Mouse (Mus musculus): ENCODE data around the gene Vmp1. TPM values are rescaled to one million over a fixed set of nuclear protein-coding genes. Genes with fewer than 3 reads are reported as not detected.

The Vmp1 gene
- polyA plus RNA-seq, 1 experiment from 2014 or later, result 90.1 TPM

GRCm38 (mm10) chr11:86649542-86649941, 34.1 kb downstream of the Vmp1 start:
- 59% methylated on average over 1 of the region's 1 CpGs for WGBS
- H3K9me3 ChIP-seq, result no peaks in the 10 kb centered on the region
- ATAC-seq (ENCODE audit: insufficient number of reproducible peaks, low FRiP score, low TSS enrichment, low read depth), result no peak

GRCm38 (mm10) chr11:86647706-86648447, 35.8 kb downstream of the Vmp1 start:
- Histone ChIP-seq H3K36me3 (0 out of 2 replicates have a peak, but pooled peaks cover 7% of the 10 kb centered on the region), H3K27me3 (no peaks in the 10 kb centered on the region), H3K4me2 (no peak overlapping the region), H3K4me3 (no peak overlapping the region), H3K9ac (no peak overlapping the region), H3K4me1 (peaks cover 4% of the 10 kb centered on the region; the same call in 1 of the 2 replicates), H3K27ac (peak overlapping the region; percentile 18; the same call in 1 of the 2 replicates), H3K9me3 (no peaks in the 10 kb centered on the region)
- 62% methylated on average over 15 of the region's 15 CpGs for WGBS
- ATAC-seq (ENCODE audit: insufficient number of reproducible peaks, low FRiP score, low TSS enrichment, low read depth), result no peak

More at GRCm38 (mm10) chr11:86649542-86649941, 34.1 kb downstream of the Vmp1 start:
- no peaks in the 10 kb centered on the region for H3K36me3 ChIP-seq
- no peaks in the 10 kb centered on the region for H3K27me3 ChIP-seq
- H3K4me2 ChIP-seq, result no peak overlapping the region
- H3K4me3 ChIP-seq, result no peak overlapping the region
- no peak overlapping the region for H3K27ac ChIP-seq
- no peak overlapping the region for H3K9ac ChIP-seq
- H3K4me1 ChIP-seq, result peaks cover 4% of the 10 kb centered on the region; the same call in 1 of the 2 replicates

GRCm38 (mm10) chr11:86646885-86647459, 36.7 kb downstream of the Vmp1 start:
- Histone ChIP-seq H3K9ac (no peak overlapping the region), H3K36me3 (0 out of 2 replicates have a peak, but pooled peaks cover 7% of the 10 kb centered on the region), H3K9me3 (no peaks in the 10 kb centered on the region), H3K4me2 (no peak overlapping the region), H3K4me1 (peaks cover 4% of the 10 kb centered on the region; the same call in 1 of the 2 replicates), H3K27ac (no peak overlapping the region), H3K4me3 (no peak overlapping the region), H3K27me3 (no peaks in the 10 kb centered on the region)
- WGBS, result 80% methylated on average over 3 of the region's 3 CpGs
- ATAC-seq (ENCODE audit: insufficient number of reproducible peaks, low FRiP score, low TSS enrichment, low read depth), result no peak

GRCm38 (mm10) chr11:86646136-86646834, 37.4 kb downstream of the Vmp1 start:
- Histone ChIP-seq H3K9me3 (no peaks in the 10 kb centered on the region), H3K4me2 (no peak overlapping the region), H3K4me3 (no peak overlapping the region), H3K27ac (peak overlapping the region; percentile 43; the same call in 1 of the 2 replicates), H3K27me3 (no peaks in the 10 kb centered on the region), H3K4me1 (peaks cover 4% of the 10 kb centered on the region; the same call in 1 of the 2 replicates), H3K9ac (no peak overlapping the region), H3K36me3 (0 out of 2 replicates have a peak, but pooled peaks cover 7% of the 10 kb centered on the region)
- WGBS, result 55% methylated on average over 7 of the region's 7 CpGs
- ATAC-seq (ENCODE audit: insufficient number of reproducible peaks, low FRiP score, low TSS enrichment, low read depth), result no peak

- Histone ChIP-seq H3K4me2 (no peak overlapping the region), H3K4me3 (no peak overlapping the region), H3K9ac (no peak overlapping the region), H3K9me3 (no peaks in the 10 kb centered on the region), H3K27me3 (no peaks in the 10 kb centered on the region), H3K36me3 (0 out of 2 replicates have a peak, but pooled peaks cover 7% of the 10 kb centered on the region), H3K27ac (no peak overlapping the region), H3K4me1 (peaks cover 4% of the 10 kb centered on the region; the same call in 1 of the 2 replicates)
- no peak for ATAC-seq (ENCODE audit: insufficient number of reproducible peaks, low FRiP score, low TSS enrichment, low read depth)
- WGBS, result 94% methylated on average over 4 of the region's 4 CpGs
These were observed 39.1 kb downstream of the Vmp1 start for GRCm38 (mm10) chr11:86644553-86644952.

- Histone ChIP-seq H3K4me3 (no peak overlapping the region), H3K27me3 (no peaks in the 10 kb centered on the region), H3K27ac (no peak overlapping the region), H3K4me2 (no peak overlapping the region), H3K9ac (no peak overlapping the region), H3K36me3 (0 out of 2 replicates have a peak, but pooled peaks cover 7% of the 10 kb centered on the region), H3K9me3 (no peaks in the 10 kb centered on the region), H3K4me1 (peaks cover 4% of the 10 kb centered on the region; the same call in 1 of the 2 replicates)
- ATAC-seq (ENCODE audit: insufficient number of reproducible peaks, low FRiP score, low TSS enrichment, low read depth), result no peak
- 51% methylated on average over 4 of the region's 4 CpGs for WGBS
These were observed 41.9 kb downstream of the Vmp1 start for GRCm38 (mm10) chr11:86641714-86642113.

- no peak for ATAC-seq (ENCODE audit: insufficient number of reproducible peaks, low FRiP score, low TSS enrichment, low read depth)
- no peak overlapping the region for H3K4me3 ChIP-seq
- H3K4me2 ChIP-seq, result no peak overlapping the region
- no peaks in the 10 kb centered on the region for H3K4me1 ChIP-seq
- no peak overlapping the region for H3K27ac ChIP-seq
- 68% methylated on average over 2 of the region's 2 CpGs for WGBS
- H3K36me3 ChIP-seq, result peaks cover 5% of the 10 kb centered on the region; the same call in 1 of the 2 replicates
- H3K9me3 ChIP-seq, result no peaks in the 10 kb centered on the region
- no peaks in the 10 kb centered on the region for H3K27me3 ChIP-seq
- H3K9ac ChIP-seq, result no peak overlapping the region
These were observed 45.9 kb downstream of the Vmp1 start for GRCm38 (mm10) chr11:86637697-86638096.

- WGBS, result 86% methylated on average over 6 of the region's 6 CpGs
- Histone ChIP-seq H3K9ac (no peak overlapping the region), H3K27ac (no peak overlapping the region), H3K4me2 (no peak overlapping the region), H3K36me3 (peaks cover 11% of the 10 kb centered on the region; the same call in 1 of the 2 replicates), H3K27me3 (no peaks in the 10 kb centered on the region), H3K4me1 (no peaks in the 10 kb centered on the region), H3K4me3 (no peak overlapping the region), H3K9me3 (no peaks in the 10 kb centered on the region)
- no peak for ATAC-seq (ENCODE audit: insufficient number of reproducible peaks, low FRiP score, low TSS enrichment, low read depth)
These were observed 49.2 kb downstream of the Vmp1 start for GRCm38 (mm10) chr11:86634396-86634795.

- Histone ChIP-seq H3K4me1 (no peaks in the 10 kb centered on the region), H3K9me3 (no peaks in the 10 kb centered on the region), H3K9ac (no peak overlapping the region), H3K27ac (no peak overlapping the region), H3K4me2 (no peak overlapping the region), H3K36me3 (peaks cover 10% of the 10 kb centered on the region; the same call in 1 of the 2 replicates), H3K27me3 (no peaks in the 10 kb centered on the region), H3K4me3 (no peak overlapping the region)
- no peak for ATAC-seq (ENCODE audit: insufficient number of reproducible peaks, low FRiP score, low TSS enrichment, low read depth)
- WGBS, result 88% methylated on average over 7 of the region's 7 CpGs
These were observed 53.7 kb downstream of the Vmp1 start for GRCm38 (mm10) chr11:86629941-86630340.

GRCm38 (mm10) chr11:86629445-86629844, 54.2 kb downstream of the Vmp1 start:
- H3K36me3 ChIP-seq, result 0 out of 2 replicates have a peak, but pooled peaks cover 7% of the 10 kb centered on the region
- H3K9me3 ChIP-seq, result no peaks in the 10 kb centered on the region
- H3K4me1 ChIP-seq, result no peaks in the 10 kb centered on the region
- no peak overlapping the region for H3K4me3 ChIP-seq
- no peak overlapping the region for H3K4me2 ChIP-seq
- ATAC-seq (ENCODE audit: insufficient number of reproducible peaks, low FRiP score, low TSS enrichment, low read depth), result no peak
- WGBS, result 82% methylated on average over 3 of the region's 3 CpGs
- H3K27me3 ChIP-seq, result no peaks in the 10 kb centered on the region
- no peak overlapping the region for H3K27ac ChIP-seq
- H3K9ac ChIP-seq, result no peak overlapping the region

- Histone ChIP-seq H3K9ac (no peak overlapping the region), H3K36me3 (0 out of 2 replicates have a peak, but pooled peaks cover 7% of the 10 kb centered on the region), H3K4me3 (no peak overlapping the region), H3K9me3 (no peaks in the 10 kb centered on the region), H3K4me1 (no peaks in the 10 kb centered on the region), H3K27me3 (no peaks in the 10 kb centered on the region), H3K4me2 (no peak overlapping the region), H3K27ac (no peak overlapping the region)
- ATAC-seq (ENCODE audit: insufficient number of reproducible peaks, low FRiP score, low TSS enrichment, low read depth), result no peak
- WGBS, result 63% methylated on average over 2 of the region's 2 CpGs
These were observed 55.2 kb downstream of the Vmp1 start for GRCm38 (mm10) chr11:86628448-86628847.

All from limb, embryonic 15.5 days (tissue).